Mouse (Mus musculus): ENCODE measurements around the gene Rex2.
"Not testable (repeated sequence)": the region's sequence is repeated elsewhere in the genome, so short reads cannot be mapped to it uniquely, and the experiment has no call there.

DNA sequence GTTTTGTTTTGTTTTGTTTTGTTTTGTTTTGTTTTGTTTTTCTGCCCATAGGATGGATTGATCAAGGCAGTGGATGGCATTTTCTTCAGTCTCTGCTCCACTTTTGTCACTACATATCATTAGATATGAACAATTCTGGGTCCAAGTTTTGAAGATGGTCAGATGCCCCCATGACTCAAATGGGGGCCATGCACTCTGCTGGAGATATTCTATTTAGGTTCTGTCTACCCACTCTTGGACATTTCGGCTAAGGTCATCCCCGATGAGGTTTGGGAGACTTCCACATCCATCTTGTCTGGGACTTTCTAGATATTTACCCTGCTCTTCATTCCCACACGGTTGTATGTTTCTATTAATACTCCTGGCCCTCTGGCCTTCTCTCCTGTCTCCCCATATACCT is 42.1 kb downstream of the Rex2 start:
- not testable (repeated sequence) for TF ChIP-seq GATA1 (IDR thresholded peaks at IDR 0.05; ENCODE audit: borderline replicate concordance, low read length); CTCF (IDR thresholded peaks at IDR 0.05; ENCODE audit: low read depth, low read length); POLR2AphosphoS5 (IDR thresholded peaks at IDR 0.05; ENCODE audit: insufficient replicate concordance, low read depth, low read length); TAL1 (conservative IDR thresholded peaks at IDR 0.05; ENCODE audit: low read depth, low read length)

Measured in G1E (cell line).